Mouse (Mus musculus): Measurements from ENCODE around the gene Cachd1. TPM values are rescaled to one million over a fixed set of nuclear protein-coding genes. Genes with fewer than 3 reads are reported as not detected.

The Cachd1 gene
- polyA plus RNA-seq, 1 experiment from 2014 or later: 16.6 TPM

- no peak overlapping the region for H3K9ac ChIP-seq
- H3K4me2 ChIP-seq: no peak overlapping the region
- H3K27ac ChIP-seq (replicated peaks): no peak overlapping the region
- H3K9me3 ChIP-seq: no peaks in the 10 kb centered on the region
- H3K36me3 ChIP-seq: no peaks in the 10 kb centered on the region
- H3K4me3 ChIP-seq: no peak overlapping the region
- H3K27me3 ChIP-seq: no peaks in the 10 kb centered on the region
- H3K4me1 ChIP-seq (replicated peaks): peaks cover 17% of the 10 kb centered on the region
- WGBS: 34% methylated on average over 5 of the region's 5 CpGs
- no peak for ATAC-seq (ENCODE audit: low read depth)
Measured at GRCm38 (mm10) chr4:100843119-100843518, 66.6 kb downstream of the Cachd1 start.

GRCm38 (mm10) chr4:100850846-100851495 lies 74.5 kb downstream of the Cachd1 start:
- Histone ChIP-seq H3K9ac (no peak overlapping the region), H3K27ac (replicated peaks) (no peak overlapping the region), H3K36me3 (no peaks in the 10 kb centered on the region), H3K27me3 (no peaks in the 10 kb centered on the region), H3K4me1 (replicated peaks) (peaks cover 25% of the 10 kb centered on the region), H3K4me2 (no peak overlapping the region), H3K9me3 (no peaks in the 10 kb centered on the region), H3K4me3 (no peak overlapping the region)
- WGBS: 81% methylated on average over 7 of the region's 7 CpGs
- ATAC-seq (ENCODE audit: low read depth): no peak

GRCm38 (mm10) chr4:100852448-100852847 lies 76.0 kb downstream of the Cachd1 start:
- Histone ChIP-seq H3K4me3 (no peak overlapping the region), H3K9me3 (no peaks in the 10 kb centered on the region), H3K4me1 (replicated peaks) (peaks cover 40% of the 10 kb centered on the region), H3K27me3 (no peaks in the 10 kb centered on the region), H3K27ac (replicated peaks) (peak overlapping the region; percentile 24; the same call in 1 of the 2 replicates), H3K9ac (no peak overlapping the region), H3K36me3 (no peaks in the 10 kb centered on the region), H3K4me2 (no peak overlapping the region)
- ATAC-seq (ENCODE audit: low read depth): no peak
- WGBS: 34% methylated on average over 3 of the region's 3 CpGs

GRCm38 (mm10) chr4:100853426-100853825 lies 77.0 kb downstream of the Cachd1 start:
- 45% methylated on average over 1 of the region's 1 CpGs for WGBS
- Histone ChIP-seq H3K4me2 (no peak overlapping the region), H3K9ac (no peak overlapping the region), H3K36me3 (no peaks in the 10 kb centered on the region), H3K27me3 (no peaks in the 10 kb centered on the region), H3K27ac (replicated peaks) (no peak overlapping the region), H3K4me1 (replicated peaks) (peaks cover 44% of the 10 kb centered on the region), H3K4me3 (no peak overlapping the region), H3K9me3 (no peaks in the 10 kb centered on the region)
- ATAC-seq (ENCODE audit: low read depth): no peak

GRCm38 (mm10) chr4:100855373-100855772 lies 78.9 kb downstream of the Cachd1 start:
- WGBS: 72% methylated on average over 4 of the region's 4 CpGs

GRCm38 (mm10) chr4:100857411-100857869 lies 81.0 kb downstream of the Cachd1 start:
- no peak overlapping the region for H3K9ac ChIP-seq
- no peak for ATAC-seq (ENCODE audit: low read depth)
- no peak overlapping the region for H3K4me3 ChIP-seq
- H3K4me1 ChIP-seq (replicated peaks): peaks cover 37% of the 10 kb centered on the region
- no peak overlapping the region for H3K4me2 ChIP-seq
- H3K9me3 ChIP-seq: no peaks in the 10 kb centered on the region
- H3K27ac ChIP-seq (replicated peaks): no peak overlapping the region
- WGBS: 24% methylated on average over 3 of the region's 3 CpGs
- H3K27me3 ChIP-seq: no peaks in the 10 kb centered on the region
- H3K36me3 ChIP-seq: no peaks in the 10 kb centered on the region

More at GRCm38 (mm10) chr4:100855373-100855772, 78.9 kb downstream of the Cachd1 start:
- Histone ChIP-seq H3K4me2 (no peak overlapping the region), H3K9me3 (no peaks in the 10 kb centered on the region), H3K27ac (replicated peaks) (no peak overlapping the region), H3K36me3 (no peaks in the 10 kb centered on the region), H3K9ac (no peak overlapping the region), H3K4me3 (no peak overlapping the region), H3K27me3 (no peaks in the 10 kb centered on the region), H3K4me1 (replicated peaks) (peaks cover 44% of the 10 kb centered on the region)
- peak; percentile 37; the same call in 1 of the 2 replicates for ATAC-seq (ENCODE audit: low read depth)

- peaks cover 44% of the 10 kb centered on the region for H3K4me1 ChIP-seq (replicated peaks)
- H3K4me2 ChIP-seq: no peak overlapping the region
- no peak for ATAC-seq (ENCODE audit: low read depth)
- no peaks in the 10 kb centered on the region for H3K9me3 ChIP-seq
- no peak overlapping the region for H3K9ac ChIP-seq
- H3K4me3 ChIP-seq: no peak overlapping the region
- H3K27me3 ChIP-seq: no peaks in the 10 kb centered on the region
- WGBS: 61% methylated on average over 15 of the region's 15 CpGs
- H3K36me3 ChIP-seq: no peaks in the 10 kb centered on the region
- H3K27ac ChIP-seq (replicated peaks): no peak overlapping the region
Measured at GRCm38 (mm10) chr4:100863861-100864428, 87.5 kb downstream of the Cachd1 start.

- WGBS: 14% methylated on average over 13 of the region's 13 CpGs
- no peaks in the 10 kb centered on the region for H3K36me3 ChIP-seq
- no peak overlapping the region for H3K4me3 ChIP-seq
- H3K9ac ChIP-seq: no peak overlapping the region
- H3K4me1 ChIP-seq (replicated peaks): peaks cover 44% of the 10 kb centered on the region
- no peaks in the 10 kb centered on the region for H3K27me3 ChIP-seq
- H3K4me2 ChIP-seq: peak overlapping the region; percentile 37
- H3K9me3 ChIP-seq: no peaks in the 10 kb centered on the region
- H3K27ac ChIP-seq (replicated peaks): 0 out of 2 replicates have a peak overlapping the region, but pooled peaks have one; percentile 61
- ATAC-seq (ENCODE audit: low read depth): no peak
Measured at GRCm38 (mm10) chr4:100865423-100865822, 88.9 kb downstream of the Cachd1 start.

GRCm38 (mm10) chr4:100865962-100866703 lies 89.7 kb downstream of the Cachd1 start:
- Histone ChIP-seq H3K4me3 (no peak overlapping the region), H3K4me1 (replicated peaks) (peaks cover 44% of the 10 kb centered on the region), H3K9ac (no peak overlapping the region), H3K9me3 (no peaks in the 10 kb centered on the region), H3K27ac (replicated peaks) (peak overlapping the region; percentile 61), H3K36me3 (no peaks in the 10 kb centered on the region), H3K4me2 (peak overlapping the region; percentile 37), H3K27me3 (no peaks in the 10 kb centered on the region)
- 22% methylated on average over 12 of the region's 12 CpGs for WGBS
- peak; percentile 41; the same call in 1 of the 2 replicates for ATAC-seq (ENCODE audit: low read depth)

GRCm38 (mm10) chr4:100877351-100877750 lies 100.9 kb downstream of the Cachd1 start:
- no peak overlapping the region for H3K9ac ChIP-seq
- no peaks in the 10 kb centered on the region; the same call in 1 of the 2 replicates for H3K4me1 ChIP-seq (replicated peaks)
- no peaks in the 10 kb centered on the region for H3K9me3 ChIP-seq
- H3K27ac ChIP-seq (replicated peaks): no peak overlapping the region
- H3K4me2 ChIP-seq: no peak overlapping the region
- 41% methylated on average over 3 of the region's 3 CpGs for WGBS
- no peak for ATAC-seq (ENCODE audit: low read depth)
- H3K4me3 ChIP-seq: no peak overlapping the region
- no peaks in the 10 kb centered on the region for H3K36me3 ChIP-seq
- H3K27me3 ChIP-seq: no peaks in the 10 kb centered on the region

- Histone ChIP-seq H3K36me3 (no peaks in the 10 kb centered on the region), H3K9ac (no peak overlapping the region), H3K4me3 (no peak overlapping the region), H3K27me3 (no peaks in the 10 kb centered on the region), H3K4me2 (no peak overlapping the region), H3K27ac (replicated peaks) (no peak overlapping the region), H3K4me1 (replicated peaks) (no peaks in the 10 kb centered on the region; the same call in 1 of the 2 replicates), H3K9me3 (no peaks in the 10 kb centered on the region)
- WGBS: 26% methylated on average over 8 of the region's 8 CpGs
- no peak for ATAC-seq (ENCODE audit: low read depth)
Measured at GRCm38 (mm10) chr4:100879414-100879813, 102.9 kb downstream of the Cachd1 start.

- Histone ChIP-seq H3K36me3 (no peaks in the 10 kb centered on the region), H3K9ac (no peak overlapping the region), H3K4me2 (no peak overlapping the region), H3K4me3 (no peak overlapping the region), H3K9me3 (no peaks in the 10 kb centered on the region), H3K27me3 (no peaks in the 10 kb centered on the region), H3K4me1 (replicated peaks) (peaks cover 1% of the 10 kb centered on the region), H3K27ac (replicated peaks) (no peak overlapping the region)
- WGBS: 87% methylated on average over 4 of the region's 4 CpGs
- no peak for ATAC-seq (ENCODE audit: low read depth)
Measured at GRCm38 (mm10) chr4:100880075-100880474, 103.6 kb downstream of the Cachd1 start.
